Comparison of ENCODE assay signal across 21 mouse cellular contexts in genomic region chr12:52755649-52756048, GRCm38 (mm10).
"Had no signal": no experiment of that assay in that cellular context is flagged by ENCODE, and none has a peak within 500 bp of the region (broad histone marks: within the 10 kb centered on the region; RNA-seq: fewer than 3 reads in every experiment).

No protein-coding gene starts in this region.

- H3K4me2 ChIP-seq: limb, embryonic 12.5 days; limb, embryonic 15.5 days; liver, embryonic 11.5 days; lung, embryonic 14.5 days; neural tube, embryonic 12.5 days; neural tube, embryonic 15.5 days had no signal

- H3K9me3 ChIP-seq: limb, embryonic 12.5 days; limb, embryonic 15.5 days; neural tube, embryonic 12.5 days; neural tube, embryonic 15.5 days had no signal

- H3K27me3 ChIP-seq: limb, embryonic 12.5 days; limb, embryonic 15.5 days; neural tube, embryonic 12.5 days; neural tube, embryonic 15.5 days had no signal

- DNase-seq: kidney, adult 18-20 months; kidney, adult 9 months; kidney, postnatal 14 days; left cerebral cortex, postnatal 4 days; liver, postnatal 0 days; lung, embryonic 14.5 days; right cerebral cortex, adult 18-20 months; right cerebral cortex, postnatal 14 days; right cerebral cortex, postnatal 4 days; thymus, adult 2 months; thymus, postnatal 14 days; thymus, postnatal 4 days had no signal

- H3K4me3 ChIP-seq: limb, embryonic 12.5 days; limb, embryonic 15.5 days; neural tube, embryonic 12.5 days; neural tube, embryonic 15.5 days had no signal

- H3K4me1 ChIP-seq: limb, embryonic 12.5 days; limb, embryonic 15.5 days had no signal

- ATAC-seq: liver, postnatal 0 days; lung, postnatal 0 days had no signal

- H3K9ac ChIP-seq: limb, embryonic 12.5 days; limb, embryonic 15.5 days; liver, embryonic 14.5 days; liver, postnatal 0 days; lung, embryonic 14.5 days; neural tube, embryonic 12.5 days; neural tube, embryonic 15.5 days had no signal

- H3K36me3 ChIP-seq: limb, embryonic 12.5 days; limb, embryonic 15.5 days; neural tube, embryonic 12.5 days; neural tube, embryonic 15.5 days had no signal

- H3K27ac ChIP-seq: limb, embryonic 12.5 days; limb, embryonic 15.5 days; liver, embryonic 14.5 days; macrophage; neural tube, embryonic 12.5 days; neural tube, embryonic 15.5 days; stomach, postnatal 0 days had no signal
